Mouse (Mus musculus) C2C12 (cell line): Measurements from ENCODE around the gene Scamp4. TPM values are rescaled to one million over a fixed set of nuclear protein-coding genes. Genes with fewer than 3 reads are reported as not detected.
A peak's percentile ranks its signal among the peaks of the same experiment; 100 is the strongest.

Experiments used
- H3K27me3 ChIP-seq: one replicate; pipeline ENCODE4 v1.6.1; 2011; ENCODE audit not compliant: control insufficient read depth, insufficient read depth, insufficient read length
- H3K36me3 ChIP-seq: one replicate; pipeline ENCODE4 v1.6.1; 2011; ENCODE audit not compliant: control insufficient read depth, insufficient read depth
- H3K4me3 ChIP-seq: one replicate; pipeline ENCODE4 v1.5.1; 2011; ENCODE audit warnings: mild to moderate bottlenecking, control low read depth; ENCODE audit not compliant: poor library complexity, insufficient read depth, severe bottlenecking
- H3K79me2 ChIP-seq: one replicate; pipeline ENCODE4 v1.6.1; 2011; ENCODE audit not compliant: control insufficient read depth, insufficient read depth
- H3K79me3 ChIP-seq: one replicate; pipeline ENCODE4 v1.6.1; 2011; ENCODE audit warnings: low read depth, control low read depth
- H3ac ChIP-seq: one replicate; pipeline ENCODE3; 2011; ENCODE audit warnings: low read depth; ENCODE audit not compliant: control insufficient read depth, insufficient read length
- CEBPB ChIP-seq: IDR thresholded peaks from one replicate; pipeline ENCODE4 v1.6.1; 2011; ENCODE audit warnings: low read depth, mild to moderate bottlenecking, control low read depth, moderate library complexity
- CTCF ChIP-seq: IDR thresholded peaks from one replicate; pipeline ENCODE4 v1.5.1; 2011; ENCODE audit not compliant: control insufficient read depth, insufficient read depth, insufficient read length
- FOSL1 ChIP-seq: IDR thresholded peaks from one replicate; pipeline ENCODE4 v1.8.0; 2011; ENCODE audit warnings: mild to moderate bottlenecking, low read length; ENCODE audit not compliant: poor library complexity, insufficient read depth, severe bottlenecking
- MAX ChIP-seq: IDR thresholded peaks from one replicate; pipeline ENCODE4 v1.6.1; 2011; ENCODE audit warnings: mild to moderate bottlenecking, control low read depth
- MYOD1 ChIP-seq: IDR thresholded peaks from one replicate; pipeline ENCODE4 v1.6.1; 2011; ENCODE audit warnings: low read depth; ENCODE audit not compliant: control insufficient read depth, insufficient read length
- MYOG ChIP-seq: IDR thresholded peaks from one replicate; pipeline ENCODE4 v1.6.1; 2011; ENCODE audit not compliant: control insufficient read depth, insufficient read length; ENCODE audit errors: extremely low read depth
- USF1 ChIP-seq: IDR thresholded peaks from one replicate; pipeline ENCODE4 v1.6.1; 2011; ENCODE audit warnings: low read depth, mild to moderate bottlenecking, control low read depth, moderate library complexity
- polyA plus RNA-seq: library from polyadenylated mRNA; unstranded; fragments of >200 nt; fragmentation: generic; extraction: Trizol; gene quantifications from one replicate; pipeline ENCODE4 v1.2.1, GENCODE M21; 2012; ENCODE audit warnings: missing spikeins

Gene Scamp4
- polyA plus RNA-seq, 1 experiment: 119 TPM

- H3K79me3 ChIP-seq: peaks cover 20% of the 10 kb centered on the region
- no peak for TF ChIP-seq MYOD1
- H3ac ChIP-seq: peak overlapping the region; percentile 98
- H3K79me2 ChIP-seq: peaks cover 42% of the 10 kb centered on the region
- peaks cover 3% of the 10 kb centered on the region for H3K36me3 ChIP-seq
- H3K4me3 ChIP-seq: peak overlapping the region; percentile 86
- no peaks in the 10 kb centered on the region for H3K27me3 ChIP-seq
These were observed 13.4 kb upstream of the Scamp4 start for GRCm38 (mm10) chr10:80589127-80589878.

GRCm38 (mm10) chr10:80589879-80590854 is 12.5 kb upstream of the Scamp4 start, which contains the start of gene Abhd17a:
Abhd17a (minus strand) TSS chr10:80590341.
- Histone ChIP-seq H3K79me2 (peaks cover 42% of the 10 kb centered on the region), H3ac (peak within 1 kb of the TSS; percentile 98), H3K4me3 (peak within 1 kb of the TSS; percentile 86), H3K36me3 (no peaks in the 10 kb centered on the region), H3K27me3 (no peaks in the 10 kb centered on the region), H3K79me3 (peaks cover 20% of the 10 kb centered on the region)
- TF ChIP-seq MYOD1: no peak
- no peak for TF ChIP-seq MYOG
- TF ChIP-seq USF1: peak; percentile 2
- TF ChIP-seq MAX: peak; percentile 69
- no peak for TF ChIP-seq CEBPB
- TF ChIP-seq FOSL1: no peak

- Histone ChIP-seq H3K79me2 (no peaks in the 10 kb centered on the region), H3ac (no peak overlapping the region), H3K4me3 (no peak overlapping the region), H3K27me3 (no peaks in the 10 kb centered on the region), H3K36me3 (no peaks in the 10 kb centered on the region), H3K79me3 (no peaks in the 10 kb centered on the region)
- TF ChIP-seq FOSL1: no peak
- TF ChIP-seq MYOD1: no peak
- no peak for TF ChIP-seq MYOG
- TF ChIP-seq CEBPB: no peak
- no peak for TF ChIP-seq CTCF
- no peak for TF ChIP-seq USF1
- TF ChIP-seq MAX: no peak
These were observed 6.4 kb upstream of the Scamp4 start for GRCm38 (mm10) chr10:80596318-80596717.

- Histone ChIP-seq H3ac (peak overlapping the region; percentile 79), H3K27me3 (no peaks in the 10 kb centered on the region), H3K4me3 (peak overlapping the region; percentile 68), H3K36me3 (peaks cover 23% of the 10 kb centered on the region), H3K79me3 (peaks cover 41% of the 10 kb centered on the region), H3K79me2 (peaks cover 54% of the 10 kb centered on the region)
- TF ChIP-seq USF1 (no peak), FOSL1 (no peak), MYOD1 (no peak), CEBPB (no peak), MAX (no peak), MYOG (no peak), CTCF (no peak)
These were observed 692 bp downstream of the Scamp4 start for GRCm38 (mm10) chr10:80603364-80603763.

- peaks cover 41% of the 10 kb centered on the region for H3K79me3 ChIP-seq
- peak overlapping the region; percentile 79 for H3ac ChIP-seq
- H3K79me2 ChIP-seq: peaks cover 61% of the 10 kb centered on the region
- TF ChIP-seq MYOD1: no peak
- no peak for TF ChIP-seq CTCF
- TF ChIP-seq MYOG: no peak
- TF ChIP-seq USF1: no peak
- peak overlapping the region; percentile 68 for H3K4me3 ChIP-seq
- no peaks in the 10 kb centered on the region for H3K27me3 ChIP-seq
- peaks cover 25% of the 10 kb centered on the region for H3K36me3 ChIP-seq
These were observed 1.4 kb downstream of the Scamp4 start for GRCm38 (mm10) chr10:80604001-80604509.
